Mouse (Mus musculus) thymus, postnatal 4 days (tissue): Measurements from ENCODE around the gene Hist1h4d.

ENCODE experiments used
- DNase-seq: peaks from one replicate; pipeline ENCODE4 v3.0.0; 2021

Gene Hist1h4d

DNA sequence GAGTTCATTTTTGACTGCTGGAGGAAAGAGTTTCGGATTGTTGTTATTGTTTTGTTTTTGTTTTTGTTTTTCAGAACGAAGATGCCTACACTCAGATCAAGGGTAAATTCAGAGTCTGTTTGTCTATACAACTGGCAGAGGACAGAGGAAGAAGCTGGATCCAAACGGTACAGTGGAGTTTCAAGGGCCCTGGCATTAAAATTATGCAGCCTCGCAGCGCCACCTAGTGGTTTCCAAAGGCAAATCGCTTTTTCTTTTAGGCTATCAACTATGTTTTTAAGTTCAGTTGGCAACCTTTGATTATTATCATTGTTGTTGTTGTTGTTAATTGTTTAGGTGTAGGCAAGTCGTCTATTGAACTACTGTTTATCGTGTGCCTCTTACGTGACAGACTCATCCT, 16.6 kb downstream of the Hist1h4d start:
- peak; percentile 91 for DNase-seq

- no peak for DNase-seq
These were observed 21.8 kb downstream of the Hist1h4d start for GRCm38 (mm10) chr13:23603182-23603699.

DNA sequence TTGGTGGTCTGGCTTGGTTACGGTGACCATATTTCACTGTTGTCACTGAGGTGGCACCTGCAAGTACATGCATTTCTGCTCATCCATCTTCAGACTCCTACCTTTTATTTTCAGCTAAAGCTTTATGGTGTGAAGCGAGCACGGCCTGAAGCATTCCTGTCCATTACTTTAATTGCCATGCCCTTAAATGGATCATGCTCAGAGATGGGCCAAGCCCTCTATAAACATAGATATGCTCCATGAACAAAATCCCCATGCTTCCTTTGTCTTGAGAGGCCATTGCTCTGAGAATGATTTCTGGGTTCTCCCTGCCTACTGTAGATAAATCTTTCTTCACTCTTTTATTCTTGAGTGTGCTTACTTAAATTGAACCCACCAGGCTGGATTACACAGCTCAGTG, 23.1 kb downstream of the Hist1h4d start:
- no peak for DNase-seq

- no peak for DNase-seq
These were observed 23.7 kb downstream of the Hist1h4d start for GRCm38 (mm10) chr13:23605052-23605451.

DNA sequence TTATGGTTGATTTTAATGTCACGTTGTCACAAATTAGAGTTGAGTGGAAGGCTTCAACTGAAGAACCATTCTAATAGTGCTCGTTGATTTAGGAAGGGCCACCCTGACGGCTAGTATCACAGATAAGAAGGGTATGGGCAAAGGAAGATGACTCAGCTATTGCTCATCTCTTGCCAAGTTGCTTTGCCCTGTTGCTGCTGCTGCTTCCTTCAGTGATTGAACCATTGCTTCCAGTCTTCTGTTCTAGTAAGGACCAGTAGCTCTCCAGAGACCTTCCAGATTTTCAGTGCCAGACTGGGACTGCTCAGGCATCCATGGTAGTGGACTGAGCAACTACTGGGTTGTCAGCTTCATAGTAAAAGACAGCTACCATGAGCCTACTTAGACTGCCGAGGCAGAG, 27.8 kb downstream of the Hist1h4d start:
- no peak for DNase-seq

DNA sequence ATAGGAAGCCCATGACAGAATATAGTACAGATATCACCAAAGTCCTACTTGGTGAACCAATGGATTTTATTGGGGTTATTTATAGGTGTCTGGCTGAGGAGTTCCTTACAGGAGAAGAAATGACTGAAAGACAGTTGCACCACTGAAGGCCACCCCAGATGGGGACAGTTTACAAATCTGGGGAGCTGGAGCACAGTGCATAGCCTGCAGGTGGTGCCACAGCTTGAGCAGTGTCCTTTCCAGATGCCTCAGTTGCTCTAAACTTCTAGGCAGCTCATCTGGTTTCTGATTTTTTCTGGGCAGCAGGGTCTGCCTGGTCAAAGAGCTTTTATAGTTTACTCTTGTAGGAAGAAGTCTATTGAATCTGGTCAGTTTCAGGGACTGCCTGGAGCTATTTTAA, 28.4 kb downstream of the Hist1h4d start:
- no peak for DNase-seq

DNA sequence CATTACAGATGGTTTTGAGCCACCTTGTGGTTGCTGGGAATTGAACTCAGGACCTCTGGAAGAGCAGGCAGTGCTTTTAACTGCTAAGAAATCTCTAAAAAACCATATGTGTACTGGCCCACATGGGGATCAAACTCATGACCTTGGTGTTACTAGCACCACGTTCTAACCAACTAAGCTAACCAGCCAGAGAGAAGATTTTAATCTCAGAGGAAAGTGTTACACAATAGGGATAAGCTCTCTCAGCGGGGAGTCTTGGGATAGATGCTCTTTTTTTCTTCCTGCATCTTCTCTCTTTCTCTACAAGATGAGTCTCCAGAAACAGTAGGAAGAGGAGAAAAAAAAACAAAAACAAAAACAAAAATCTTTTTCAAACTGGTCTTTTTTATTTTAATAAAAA, 29.0 kb downstream of the Hist1h4d start:
- DNase-seq = no peak

DNA sequence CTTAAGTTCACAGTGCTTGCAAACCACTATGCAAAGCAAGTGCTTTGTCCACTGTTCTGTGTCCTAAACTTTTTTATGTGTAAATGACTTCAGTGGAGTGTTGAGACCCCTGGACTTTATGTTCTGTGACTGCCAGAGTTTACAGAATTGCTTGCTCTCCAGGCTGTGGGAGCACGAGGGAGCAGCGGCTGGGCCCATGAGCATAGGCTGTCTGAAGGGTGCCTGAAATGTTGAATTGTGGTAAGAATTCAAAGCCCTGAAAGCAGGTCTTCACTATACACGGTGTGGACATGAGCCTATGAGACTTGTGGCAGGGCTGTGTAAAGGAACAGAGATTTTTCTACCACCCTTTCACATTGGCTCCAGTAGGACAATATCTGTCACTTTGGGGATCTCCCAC, 30.2 kb downstream of the Hist1h4d start:
- no peak for DNase-seq

GRCm38 (mm10) chr13:23620056-23620732, 38.8 kb downstream of the Hist1h4d start:
- DNase-seq = peak; percentile 15

DNA sequence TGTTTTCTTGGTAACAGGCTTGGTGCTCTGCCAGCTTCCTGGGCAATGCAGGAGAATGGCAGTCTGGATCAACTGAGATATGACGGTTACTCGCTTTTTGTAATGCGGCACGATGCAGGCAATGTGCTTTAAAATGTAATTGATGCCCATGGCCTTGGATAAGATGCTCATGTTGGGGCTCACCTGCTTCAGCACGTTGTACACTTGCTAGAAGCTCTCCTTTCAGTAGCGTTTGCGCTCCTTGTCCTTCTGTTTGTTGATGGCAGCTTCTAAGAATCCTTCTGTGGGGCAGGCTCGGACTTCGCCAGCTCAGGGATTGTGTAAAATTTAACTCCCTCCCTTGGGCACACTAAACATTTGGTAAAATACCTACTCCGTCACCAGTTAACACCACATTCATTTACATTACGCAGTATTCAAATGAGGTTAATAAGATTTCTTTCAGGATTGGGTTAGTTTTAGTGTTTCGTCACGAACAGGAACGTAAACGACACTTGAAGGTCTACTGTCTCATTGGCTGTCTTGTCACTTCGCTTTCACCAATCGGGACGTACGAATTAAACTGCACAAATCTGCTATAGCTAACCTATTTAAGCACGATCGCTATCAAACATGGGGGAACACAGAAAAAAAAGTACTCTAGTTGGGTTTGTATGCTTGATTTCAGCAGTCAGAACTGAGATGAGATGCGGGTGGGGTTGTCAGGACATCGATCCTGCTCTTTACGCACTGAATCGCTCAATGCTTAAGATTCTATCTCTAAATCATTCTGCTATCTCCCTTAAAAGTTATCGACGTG, 39.5 kb downstream of the Hist1h4d start, which contains the start of gene Hist1h2be:
Gene Hist1h2be, minus strand, starts transcription at position 392 of the 799 bp plus-strand sequence.
- peak; percentile 56 for DNase-seq

- DNase-seq = peak; percentile 72
These were observed 40.3 kb downstream of the Hist1h4d start for GRCm38 (mm10) chr13:23621532-23622174.

DNA sequence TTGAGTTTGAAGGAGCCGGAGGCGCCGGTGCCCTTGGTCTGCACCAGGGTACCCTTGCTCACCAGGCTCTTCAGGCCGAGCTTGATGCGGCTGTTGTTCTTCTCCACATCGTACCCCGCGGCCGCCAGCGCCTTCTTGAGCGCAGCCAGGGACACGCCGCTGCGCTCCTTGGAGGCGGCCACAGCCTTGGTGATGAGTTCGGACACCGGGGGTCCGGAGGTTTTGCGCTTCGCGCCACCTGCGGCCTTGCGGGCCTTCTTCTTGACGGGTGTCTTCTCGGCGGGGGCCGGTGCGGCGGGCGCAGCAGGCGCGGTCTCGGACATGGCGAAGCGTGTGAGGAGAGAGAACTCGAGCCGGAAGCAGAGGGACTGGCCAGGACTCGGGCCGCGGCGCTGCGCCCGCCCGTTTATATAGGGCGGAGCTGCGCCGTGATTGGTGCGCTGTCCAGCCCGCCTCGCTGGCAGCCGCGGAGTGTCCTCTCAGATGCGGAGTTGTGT, 40.8 kb downstream of the Hist1h4d start, which contains the start of gene Hist1h1e:
Gene Hist1h1e, minus strand, starts transcription at position 384 of the 497 bp plus-strand sequence.
- DNase-seq = peak; percentile 90

DNA sequence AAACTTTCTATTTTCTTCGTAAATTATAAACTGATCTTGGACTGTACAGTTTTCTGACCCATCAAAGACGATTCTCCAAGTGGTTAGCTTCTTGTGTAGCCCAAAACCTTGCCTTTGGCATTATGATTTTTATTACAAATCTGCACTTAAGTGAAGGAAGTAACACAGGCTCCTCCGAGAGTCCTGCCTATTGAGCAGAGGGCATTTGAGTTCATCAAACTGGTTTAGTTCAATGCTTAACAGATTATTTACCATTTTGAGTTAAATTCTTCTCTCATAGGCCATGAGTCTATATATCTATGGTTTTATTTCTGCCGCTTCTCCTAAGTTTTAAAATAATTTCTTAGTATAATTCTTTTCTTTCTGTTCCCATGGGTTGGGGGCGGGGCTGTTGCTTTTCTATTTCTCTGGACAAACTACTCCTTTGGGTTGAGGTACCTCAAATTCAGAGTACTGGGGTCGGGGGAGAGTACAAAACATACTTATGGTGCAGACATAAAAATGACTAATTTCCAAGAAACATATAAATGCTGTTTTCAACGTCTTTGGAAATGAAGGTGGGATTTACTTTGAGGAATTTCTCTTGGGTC, 41.6 kb downstream of the Hist1h4d start:
- DNase-seq = peak; percentile 47

- peak; percentile 40 for DNase-seq
These were observed 49.3 kb downstream of the Hist1h4d start for GRCm38 (mm10) chr13:23630653-23631052.
